Mouse (Mus musculus): ENCODE measurements at regions not wholly inside any gene's neighbourhood (a gene's known extent, or its start where the extent isn't known, plus 50 kb on each side); places are given as distances from the start of the nearest gene placed in this dataset.
A peak's percentile ranks its signal among the peaks of the same experiment; 100 is the strongest.

DNA sequence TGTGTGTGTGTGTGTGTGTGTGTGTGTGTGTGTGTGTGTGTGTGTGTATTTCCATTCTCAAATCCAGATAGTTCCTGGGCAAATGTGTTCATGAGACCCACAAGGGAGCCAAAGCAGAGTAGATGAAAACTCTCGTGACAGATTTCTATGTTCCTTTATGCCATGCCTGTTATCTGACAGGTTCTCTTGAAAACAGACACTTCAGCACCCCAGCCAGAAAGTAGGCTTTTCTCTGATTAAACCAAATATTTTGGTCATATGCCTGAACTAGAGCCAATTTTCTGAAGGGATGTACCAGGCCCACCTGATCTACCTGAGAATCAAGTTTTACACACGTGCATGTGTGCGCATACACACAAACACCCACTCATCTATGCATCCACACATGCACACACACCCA is 95.5 kb downstream of the Psat1 start:
- no peak for TF ChIP-seq GATA1 (IDR thresholded peaks at IDR 0.05; ENCODE audit: low read length)

DNA sequence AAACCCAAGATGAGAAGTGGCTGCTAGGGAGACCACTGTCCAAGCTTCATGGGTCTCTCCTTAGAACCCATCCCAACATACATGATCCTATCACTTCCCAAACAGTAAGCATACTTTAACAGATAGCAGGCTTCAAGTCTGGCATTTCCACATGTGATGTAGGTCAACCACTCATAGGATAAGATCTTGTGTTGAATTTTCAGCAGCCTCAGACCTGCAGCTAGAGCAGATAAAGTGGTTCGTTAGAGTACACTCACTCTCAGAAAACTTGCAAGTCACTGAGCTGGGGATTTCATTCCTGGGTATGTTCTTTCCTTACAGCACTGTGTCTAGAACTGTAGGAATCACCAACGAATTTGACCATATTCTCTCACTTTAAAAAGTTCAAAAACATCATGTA is 96.4 kb downstream of the Psat1 start:
- TF ChIP-seq GATA1 (IDR thresholded peaks at IDR 0.05; ENCODE audit: low read length) = no peak

DNA sequence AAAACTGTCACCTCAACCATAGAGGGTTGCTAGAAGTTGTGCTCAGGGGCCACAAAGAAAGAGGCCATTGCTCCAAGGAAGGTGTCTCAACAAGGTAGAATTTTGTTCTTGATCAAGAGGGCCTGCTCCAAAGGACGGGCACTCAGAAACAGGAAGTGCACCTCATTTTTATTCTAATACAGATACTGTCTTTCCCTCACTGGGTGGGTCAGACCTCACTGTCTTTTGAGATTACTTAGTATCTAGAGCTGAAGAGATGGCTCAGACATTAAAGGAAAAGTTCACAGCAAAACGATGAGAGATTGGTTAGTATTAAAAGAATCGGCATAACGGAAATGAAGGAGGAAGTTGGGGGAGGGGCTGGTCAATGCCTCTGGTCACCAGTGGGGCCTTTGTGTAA is 97.9 kb downstream of the Psat1 start:
- no peak for TF ChIP-seq GATA1 (IDR thresholded peaks at IDR 0.05; ENCODE audit: low read length)

DNA sequence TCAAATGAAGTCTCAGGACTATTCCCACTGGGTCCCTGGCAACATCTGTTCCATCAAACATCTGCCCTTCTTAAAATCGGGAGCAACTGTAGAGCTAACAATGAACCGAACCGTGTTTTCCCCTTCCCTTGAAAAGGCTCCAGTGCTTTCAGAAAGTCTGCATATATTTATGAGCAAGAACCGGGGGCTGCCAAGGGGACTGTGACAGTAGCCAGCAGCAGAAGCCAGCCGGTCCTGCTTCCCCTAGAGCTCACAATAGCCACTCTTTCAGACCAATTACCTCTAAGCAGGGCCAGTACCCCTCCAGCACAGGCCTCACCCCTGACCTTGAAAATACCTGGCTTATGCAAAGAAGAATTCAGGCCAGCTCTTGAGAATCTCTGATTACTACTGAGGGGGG is 108.8 kb downstream of the Psat1 start:
- no peak for TF ChIP-seq GATA1 (IDR thresholded peaks at IDR 0.05; ENCODE audit: low read length)

DNA sequence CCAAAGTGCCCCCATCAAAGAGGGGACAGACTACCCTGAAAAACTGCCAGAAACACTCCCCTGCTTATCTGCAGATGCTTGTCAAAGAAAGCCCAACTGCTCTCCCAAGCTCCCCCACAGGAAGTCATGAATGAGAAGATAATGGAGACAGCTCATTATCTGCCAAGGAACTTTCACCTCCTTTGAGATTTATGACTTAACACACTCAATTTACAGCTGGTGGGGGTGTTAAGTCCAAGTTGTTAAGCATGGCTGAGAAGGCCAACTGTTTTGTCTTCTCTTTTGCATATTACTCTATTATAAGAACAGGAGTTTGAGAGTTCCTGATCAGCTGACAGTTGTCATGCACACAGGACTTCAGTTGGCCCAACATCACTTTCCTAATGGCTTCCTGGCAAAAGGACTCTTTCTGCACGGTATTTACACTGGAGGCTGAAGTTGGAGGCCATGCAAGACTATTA is 109.4 kb downstream of the Psat1 start:
- peak; percentile 95 for TF ChIP-seq GATA1 (IDR thresholded peaks at IDR 0.05; ENCODE audit: low read length)

DNA sequence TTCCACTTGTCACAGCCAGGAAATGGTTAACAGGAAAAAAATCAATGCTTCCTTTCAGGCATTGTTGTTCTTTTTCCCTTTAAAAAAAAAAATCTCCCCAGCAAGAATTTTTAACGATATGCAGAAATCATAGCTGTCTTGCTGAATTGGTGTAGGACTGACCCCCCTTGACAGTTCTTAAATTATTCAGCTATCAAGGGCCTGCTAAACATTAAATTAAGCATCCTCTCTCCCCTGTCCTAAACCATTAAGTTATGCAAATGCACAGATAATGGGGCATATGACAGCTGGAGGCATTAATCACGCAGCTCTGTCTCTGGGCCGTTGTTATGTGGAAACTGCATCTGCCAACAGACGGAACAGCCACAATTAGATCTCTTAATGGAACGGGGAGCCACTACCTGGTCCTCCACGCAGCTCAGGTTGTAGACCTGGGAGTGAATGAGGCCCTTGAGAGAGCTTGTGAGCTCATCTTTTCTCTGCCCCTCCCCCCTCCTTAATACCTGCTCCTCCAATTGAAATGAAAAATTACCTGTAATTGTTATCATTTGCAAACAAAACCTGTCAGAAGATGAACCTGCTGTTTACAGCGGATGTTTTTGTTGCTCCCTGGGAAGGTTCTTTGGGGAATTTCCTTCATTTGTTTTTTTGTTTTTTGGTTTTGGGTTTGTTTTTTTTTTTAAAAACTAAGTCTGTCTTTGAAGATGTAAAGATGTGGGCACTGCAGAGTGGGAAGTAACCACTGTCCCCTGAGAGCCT is 110.0 kb downstream of the Psat1 start:
- TF ChIP-seq GATA1 (IDR thresholded peaks at IDR 0.05; ENCODE audit: low read length) = no peak

DNA sequence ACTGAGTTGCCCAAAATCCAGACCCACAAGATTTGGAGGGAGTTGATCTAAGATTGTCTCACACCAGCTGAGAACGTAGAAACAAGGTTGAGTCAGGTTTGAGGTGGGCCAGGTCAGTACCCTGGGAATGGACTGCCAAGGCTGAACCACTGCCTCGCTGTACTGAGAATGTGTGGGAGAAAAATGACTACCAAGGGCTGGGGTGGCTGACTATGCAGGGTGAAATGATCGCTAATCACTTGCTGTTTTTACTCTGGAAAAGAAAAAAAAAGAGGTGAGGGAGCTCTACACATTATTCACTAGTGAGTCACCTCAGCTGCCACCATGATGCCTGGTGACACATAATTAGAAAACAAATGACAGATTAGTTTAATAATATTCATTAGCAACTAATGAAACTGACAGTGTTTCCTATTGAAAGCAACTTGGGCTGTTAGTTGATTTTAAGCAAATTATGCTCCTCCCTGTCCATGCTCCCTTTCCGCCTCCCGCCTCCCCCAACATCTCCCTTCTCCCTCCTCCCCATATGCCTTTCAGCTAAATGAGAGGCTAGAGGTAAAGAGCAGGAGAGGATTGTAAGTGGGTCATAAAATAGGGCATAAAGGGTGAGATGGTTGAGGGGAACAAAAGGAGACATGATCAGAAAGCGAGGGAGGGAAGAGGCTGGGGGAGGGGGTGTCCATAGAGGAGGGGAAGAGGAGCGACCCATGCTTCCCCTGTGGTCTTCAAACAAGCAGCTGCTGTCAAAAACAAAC is 110.8 kb downstream of the Psat1 start:
- no peak for TF ChIP-seq GATA1 (IDR thresholded peaks at IDR 0.05; ENCODE audit: low read length)

DNA sequence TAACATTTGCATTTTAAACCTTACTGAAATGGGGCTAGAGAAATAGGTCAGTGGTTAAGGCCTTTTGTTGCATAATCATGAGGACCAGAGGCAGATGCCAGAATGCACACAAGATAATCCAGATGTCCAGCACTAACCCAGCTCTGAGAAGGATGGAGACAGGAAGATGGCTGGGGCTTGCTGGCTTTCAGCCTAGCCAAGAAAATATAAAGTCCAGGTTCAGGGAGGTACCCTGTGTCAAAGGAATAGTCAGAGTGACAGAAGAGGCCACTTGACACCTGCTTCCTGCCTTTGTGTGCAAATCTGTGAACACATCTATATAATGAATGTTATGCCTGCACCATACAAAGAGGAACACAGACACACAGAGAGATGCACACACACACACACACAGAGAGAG is 116.8 kb downstream of the Psat1 start:
- no peak for TF ChIP-seq GATA1 (IDR thresholded peaks at IDR 0.05; ENCODE audit: low read length)

DNA sequence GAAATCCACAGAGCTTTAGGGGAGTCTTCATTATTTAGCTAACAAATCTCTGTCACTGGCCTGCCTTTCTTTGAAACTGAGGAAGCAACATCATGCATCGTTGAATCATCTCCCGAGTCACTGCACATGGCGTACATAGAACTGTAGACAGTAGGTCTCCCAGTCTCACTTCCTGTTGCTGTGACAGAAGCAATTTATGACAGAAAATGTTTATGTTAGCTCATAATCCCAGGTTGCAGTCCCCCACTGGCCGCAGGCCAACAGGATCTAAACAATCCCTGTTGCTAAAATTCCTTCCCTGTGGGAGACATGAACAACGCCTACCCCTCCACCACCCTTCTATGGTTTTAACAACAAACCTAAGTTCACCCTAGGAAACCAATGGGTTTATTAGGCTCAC is 118.0 kb downstream of the Psat1 start:
- no peak for TF ChIP-seq GATA1 (IDR thresholded peaks at IDR 0.05; ENCODE audit: low read length)

DNA sequence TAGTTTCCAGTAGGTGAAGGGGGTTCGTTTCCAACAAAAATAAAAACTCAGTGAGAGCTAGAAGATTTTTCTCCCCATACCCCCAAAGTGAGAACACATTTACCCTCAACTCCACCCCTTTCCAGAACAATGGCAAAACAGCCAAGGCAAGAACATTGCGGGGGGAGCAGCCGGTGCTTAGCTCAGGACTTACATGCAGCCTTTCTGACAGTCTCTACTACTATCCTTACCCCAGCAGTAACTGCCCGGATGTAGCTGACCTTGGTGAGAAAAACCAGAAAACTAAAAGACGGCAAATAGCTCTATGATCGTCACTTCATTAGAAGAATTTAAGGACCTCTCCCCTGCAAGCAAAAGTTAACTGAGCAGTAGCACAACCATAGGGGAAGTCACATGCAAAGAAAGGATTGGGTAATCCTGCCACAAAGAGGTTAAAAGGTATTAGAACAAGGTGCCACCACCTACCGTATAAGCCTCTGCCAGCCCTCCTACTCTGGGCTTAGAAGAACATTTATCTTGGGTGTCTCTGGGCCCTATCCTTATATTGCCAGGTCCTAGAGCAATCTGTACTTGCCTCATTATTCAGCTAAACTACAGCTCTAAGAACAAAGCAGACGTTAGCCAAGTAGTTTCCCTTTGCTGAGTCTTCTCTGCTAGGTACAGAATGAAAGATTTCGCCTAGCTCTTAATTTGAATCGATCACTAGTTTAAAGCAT is 119.0 kb downstream of the Psat1 start:
- TF ChIP-seq GATA1 (IDR thresholded peaks at IDR 0.05; ENCODE audit: low read length) = no peak

DNA sequence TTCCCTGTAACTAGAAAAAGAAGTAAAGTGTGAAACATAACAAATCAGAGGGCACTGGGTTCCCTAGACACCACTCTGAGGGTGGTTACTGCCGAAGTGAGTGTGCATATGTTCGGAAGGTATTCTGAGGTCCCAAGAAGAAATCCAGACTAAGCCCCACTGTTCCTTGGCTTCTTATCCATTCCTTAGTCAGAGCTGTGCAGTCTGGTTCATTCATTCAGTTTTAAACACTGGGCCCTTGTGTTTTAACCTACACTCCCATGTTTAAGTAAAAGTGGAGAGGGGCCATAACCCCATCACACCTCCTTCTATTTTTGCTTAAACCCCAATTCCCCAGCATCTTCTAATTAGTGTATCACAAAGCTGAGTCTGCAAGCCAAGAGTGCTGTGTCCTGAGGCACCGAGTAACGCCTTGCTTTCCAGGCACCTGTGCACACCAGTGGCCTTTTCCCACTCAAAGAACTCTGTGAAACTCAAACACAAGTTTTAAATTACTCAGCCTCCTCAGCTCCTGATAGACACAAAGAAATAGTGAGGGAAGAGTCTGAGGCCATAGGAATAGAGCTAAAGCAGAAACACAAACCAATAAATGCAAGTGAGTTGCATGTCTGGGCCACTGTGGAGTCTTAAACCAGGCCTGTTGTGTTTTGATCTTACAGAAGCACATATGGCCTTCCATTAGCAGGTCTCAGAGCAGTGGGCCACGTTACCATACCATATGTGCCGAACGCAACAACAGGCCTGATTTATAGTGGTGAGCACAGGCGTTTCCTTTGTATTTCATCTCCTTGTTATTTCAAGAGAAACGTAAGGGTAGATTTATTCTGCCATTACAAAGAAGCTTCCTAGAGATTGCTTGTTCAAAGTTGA is 119.8 kb downstream of the Psat1 start:
- no peak for TF ChIP-seq GATA1 (IDR thresholded peaks at IDR 0.05; ENCODE audit: low read length)

DNA sequence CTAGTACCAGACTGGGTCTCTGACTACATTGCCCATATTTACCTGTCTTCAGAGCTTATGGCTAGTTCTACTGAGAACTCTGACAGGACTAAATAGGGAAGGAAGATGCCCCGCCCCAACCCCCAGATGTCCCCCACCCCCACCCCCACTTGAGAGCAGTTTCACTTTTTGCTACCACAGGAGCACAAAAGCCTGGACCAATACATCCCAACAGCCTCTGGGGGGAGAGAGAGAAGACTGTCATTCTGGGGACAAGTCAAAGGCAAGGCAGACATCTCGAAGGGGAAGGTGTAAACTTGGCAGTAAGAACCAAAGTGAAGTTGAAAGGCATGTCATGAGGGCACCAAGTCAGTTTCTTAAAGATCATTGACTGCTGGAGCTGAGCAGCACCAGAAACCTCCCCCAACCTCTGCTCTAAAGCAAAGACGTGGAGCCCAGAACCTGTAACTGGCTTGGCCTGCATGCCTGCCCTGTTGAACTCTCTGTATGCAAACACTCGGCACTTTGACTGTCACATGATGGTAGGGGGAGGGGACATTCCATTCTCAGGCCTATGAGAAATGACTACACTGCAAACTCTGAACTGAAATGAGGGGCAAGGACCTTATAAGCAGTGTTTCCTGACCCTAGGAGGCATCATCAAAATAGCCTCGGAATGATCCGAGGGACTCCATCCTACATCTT is 123.3 kb downstream of the Psat1 start:
- TF ChIP-seq GATA1 (IDR thresholded peaks at IDR 0.05; ENCODE audit: low read length) = no peak

DNA sequence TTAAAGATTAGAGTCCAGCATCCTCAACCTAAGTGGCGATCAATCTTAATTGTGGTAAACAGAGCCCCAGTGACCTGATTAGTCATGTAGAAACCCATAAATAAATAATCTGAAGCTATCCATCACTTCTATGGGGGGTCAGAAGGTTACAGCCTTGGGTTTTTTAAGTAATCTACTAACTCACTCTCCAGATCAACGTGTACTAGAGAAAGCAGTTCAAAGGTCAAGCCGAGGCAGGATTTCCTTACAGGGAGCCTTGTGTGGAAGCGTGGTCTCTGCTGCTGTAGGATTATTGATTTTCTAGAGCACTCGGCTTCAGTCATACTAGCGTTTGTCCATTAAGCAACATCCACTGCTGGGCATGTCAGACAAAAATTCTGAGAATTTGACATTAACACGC is 127.1 kb downstream of the Psat1 start:
- no peak for TF ChIP-seq GATA1 (IDR thresholded peaks at IDR 0.05; ENCODE audit: low read length)

DNA sequence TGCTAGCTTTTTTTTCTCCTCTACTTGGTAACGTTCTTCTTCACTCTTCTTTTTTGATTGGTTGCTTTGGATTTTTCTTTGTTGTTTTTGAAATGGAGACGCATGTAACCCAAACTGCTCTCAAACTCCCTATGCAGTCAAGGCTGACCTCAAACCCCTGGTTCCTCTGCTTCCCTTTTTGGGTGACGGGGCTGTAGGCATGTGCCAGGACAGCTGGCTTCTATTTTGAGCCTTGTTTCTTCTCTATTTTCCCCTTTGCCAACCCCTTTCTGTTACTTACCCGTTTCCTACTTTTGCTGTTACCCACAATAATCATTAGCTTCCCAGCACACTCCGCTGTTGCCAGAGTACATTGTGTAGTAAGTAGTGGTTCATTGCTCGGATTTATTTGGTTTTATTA is 132.0 kb downstream of the Psat1 start:
- TF ChIP-seq GATA1 (IDR thresholded peaks at IDR 0.05; ENCODE audit: low read length) = no peak

DNA sequence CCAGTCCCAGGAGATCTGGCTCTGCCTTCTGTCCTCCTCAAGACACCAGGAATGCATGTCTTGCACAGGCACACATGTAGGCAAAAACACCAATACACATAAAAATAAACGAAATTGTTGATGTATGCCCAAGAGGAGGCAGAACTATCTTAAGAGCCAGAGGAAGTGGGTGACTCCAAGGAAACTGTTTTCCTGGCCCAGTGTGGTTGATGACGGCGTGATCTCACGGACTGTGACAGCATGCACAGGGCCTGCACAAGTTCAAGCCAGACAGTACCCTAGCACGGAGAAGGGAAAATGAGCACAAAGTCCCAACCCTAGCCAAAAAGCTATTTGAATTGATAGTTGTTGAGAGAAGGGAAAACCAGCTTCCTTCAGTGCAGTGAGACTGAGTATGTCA is 138.1 kb downstream of the Psat1 start:
- no peak for TF ChIP-seq GATA1 (IDR thresholded peaks at IDR 0.05; ENCODE audit: low read length)
